Comparison of ENCODE assay signal across 26 mouse cellular contexts in genomic region chr17:18511601-18512000, GRCm38 (mm10).
"Had no signal": no experiment of that assay in that cellular context is flagged by ENCODE, and none has a peak within 500 bp of the region (broad histone marks: within the 10 kb centered on the region; RNA-seq: fewer than 3 reads in every experiment).

No protein-coding gene starts in this region.

- DNase-seq: cerebellum, adult 9-11 months; cerebellum, postnatal 10 days; cerebellum, postnatal 14 days; cerebellum, postnatal 25 days; cerebellum, postnatal 36 days; embryo, embryonic 11 days; forebrain, postnatal 0 days; gastrocnemius, adult 2 months; gastrocnemius, postnatal 10 days; gastrocnemius, postnatal 14 days; gastrocnemius, postnatal 25 days; gastrocnemius, postnatal 36 days; heart, adult 11 months; heart, adult 18-20 months; heart, adult 2 months had no signal

- H3K9ac ChIP-seq: embryonic facial prominence, embryonic 12.5 days; embryonic facial prominence, embryonic 13.5 days; embryonic facial prominence, embryonic 15.5 days; forebrain, embryonic 12.5 days; forebrain, embryonic 13.5 days; forebrain, embryonic 15.5 days; forebrain, postnatal 0 days had no signal

- H3K27me3 ChIP-seq: embryonic facial prominence, embryonic 12.5 days; embryonic facial prominence, embryonic 13.5 days; embryonic facial prominence, embryonic 15.5 days; forebrain, embryonic 12.5 days; forebrain, embryonic 13.5 days; forebrain, embryonic 15.5 days had no signal

- H3K4me2 ChIP-seq: embryonic facial prominence, embryonic 12.5 days; embryonic facial prominence, embryonic 13.5 days; embryonic facial prominence, embryonic 15.5 days; forebrain, embryonic 12.5 days; forebrain, embryonic 13.5 days; forebrain, embryonic 15.5 days had no signal

- ATAC-seq: forebrain, embryonic 13.5 days; forebrain, embryonic 14.5 days; forebrain, embryonic 15.5 days; forebrain, embryonic 16.5 days; forebrain, postnatal 0 days had no signal

- H3K36me3 ChIP-seq: embryonic facial prominence, embryonic 10.5 days; embryonic facial prominence, embryonic 12.5 days; embryonic facial prominence, embryonic 13.5 days; embryonic facial prominence, embryonic 15.5 days; forebrain, embryonic 10.5 days; forebrain, embryonic 12.5 days; forebrain, embryonic 15.5 days had no signal

- H3K4me1 ChIP-seq: embryonic facial prominence, embryonic 10.5 days; embryonic facial prominence, embryonic 12.5 days; embryonic facial prominence, embryonic 13.5 days; embryonic facial prominence, embryonic 15.5 days; forebrain, embryonic 10.5 days; forebrain, embryonic 12.5 days; forebrain, embryonic 13.5 days; forebrain, embryonic 15.5 days had no signal

- H3K27ac ChIP-seq: embryonic facial prominence, embryonic 10.5 days; embryonic facial prominence, embryonic 12.5 days; embryonic facial prominence, embryonic 13.5 days; embryonic facial prominence, embryonic 15.5 days; forebrain, embryonic 10.5 days; forebrain, embryonic 12.5 days; forebrain, embryonic 13.5 days; forebrain, embryonic 15.5 days; gastrocnemius, adult 2 months; heart, adult 2 months had no signal

- H3K4me3 ChIP-seq: embryonic facial prominence, embryonic 10.5 days; embryonic facial prominence, embryonic 12.5 days; embryonic facial prominence, embryonic 13.5 days; embryonic facial prominence, embryonic 15.5 days; erythroblast, embryonic 14.5 days; forebrain, embryonic 10.5 days; forebrain, embryonic 12.5 days; forebrain, embryonic 13.5 days; forebrain, embryonic 15.5 days; gastrocnemius, adult 2 months; heart, adult 2 months had no signal
